Mouse (Mus musculus) ovary, postnatal 10 days (tissue): ENCODE measurements around the gene Krt28.
A peak's percentile ranks its signal among the peaks of the same experiment; 100 is the strongest.

ENCODE experiments used
- DNase-seq: peaks from one replicate; pipeline ENCODE4 v3.0.0; 2022; ENCODE audit warnings: low spot score

Krt28 gene

GRCm38 (mm10) chr11:99374803-99375202, at the start of gene Krt28:
Gene Krt28, minus strand, starts transcription at chr11:99374903.
- no peak for DNase-seq

GRCm38 (mm10) chr11:99422159-99422558, 47.5 kb upstream of the Krt28 start, which contains the start of gene Krt12:
Gene Krt12, minus strand, starts transcription at chr11:99422259.
- DNase-seq: no peak

- DNase-seq: no peak
These were observed 45.9 kb upstream of the Krt28 start for GRCm38 (mm10) chr11:99420586-99420985.

DNA sequence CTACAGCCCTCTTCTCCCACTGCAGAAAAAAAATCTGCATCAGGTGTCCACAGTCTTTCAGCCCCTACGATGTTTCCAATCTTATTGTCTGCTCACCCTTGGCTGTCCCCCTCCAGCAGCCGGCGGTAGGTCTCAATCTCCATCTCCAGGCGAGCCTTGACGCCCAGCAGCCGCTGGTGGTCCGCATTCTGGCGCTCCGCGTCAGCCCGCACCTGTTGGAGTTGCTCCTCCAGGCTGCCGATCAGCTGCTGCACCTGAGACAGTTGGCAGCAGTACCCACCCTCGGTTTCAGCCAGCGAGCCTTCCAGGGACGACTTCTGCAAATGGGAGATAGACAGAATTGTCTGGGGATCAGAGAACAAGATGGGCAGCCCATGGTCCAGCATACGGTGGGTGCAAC, 43.1 kb upstream of the Krt28 start:
- DNase-seq: no peak

DNA sequence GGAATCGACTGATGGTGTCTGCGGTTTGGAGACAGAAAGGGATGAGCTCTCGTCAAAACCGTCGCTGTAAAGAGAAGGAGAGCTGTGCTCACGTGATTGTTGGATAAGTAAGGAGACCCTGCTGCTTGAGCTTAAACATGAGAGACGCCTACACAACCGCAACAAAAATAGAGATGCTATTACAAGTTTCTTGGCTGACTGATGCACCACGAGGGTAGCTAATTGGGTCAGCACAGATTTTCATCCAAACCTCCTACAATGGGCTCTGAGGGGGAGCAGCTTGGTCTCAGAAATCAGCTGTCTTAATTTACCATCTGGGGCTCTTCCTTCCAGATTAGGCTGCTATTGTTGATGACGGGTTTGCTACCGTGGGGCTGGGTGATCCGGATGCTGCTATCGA, 42.2 kb upstream of the Krt28 start:
- no peak for DNase-seq

DNA sequence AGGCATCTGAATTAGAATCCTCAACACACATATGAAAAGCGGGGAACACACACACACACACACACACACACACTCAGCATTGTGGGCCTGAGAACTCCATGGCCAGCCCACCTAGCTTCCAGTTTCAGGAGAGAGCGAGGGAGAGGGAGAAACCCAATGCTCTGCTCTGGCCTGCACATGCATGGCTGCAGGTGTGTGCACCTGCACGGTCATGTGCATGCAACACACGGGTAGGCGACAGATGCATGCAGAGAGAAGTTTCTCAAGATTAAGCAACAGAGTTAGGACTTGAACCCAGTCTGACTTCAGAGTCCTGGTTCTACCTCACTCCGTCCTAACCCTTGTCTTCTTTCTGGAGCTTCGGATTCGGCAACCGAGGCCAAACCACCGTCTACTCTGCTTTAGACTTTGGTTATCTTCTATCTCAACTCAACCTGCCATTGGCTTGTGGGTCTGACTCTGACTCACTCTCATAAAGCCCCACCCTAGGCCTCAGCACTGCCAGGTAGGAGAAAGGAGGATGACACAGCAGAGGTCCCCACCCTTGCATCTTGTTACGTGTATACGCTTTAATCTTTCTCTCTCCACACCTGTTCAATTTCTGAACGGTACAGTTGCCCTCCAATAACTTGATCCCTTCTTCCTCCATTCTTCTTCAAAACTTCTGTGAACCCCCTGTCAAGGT, 39.9 kb upstream of the Krt28 start:
- no peak for DNase-seq

- DNase-seq: no peak
These were observed 38.5 kb upstream of the Krt28 start for GRCm38 (mm10) chr11:99413247-99413646.

- no peak for DNase-seq
These were observed 31.5 kb upstream of the Krt28 start for GRCm38 (mm10) chr11:99406186-99406585.

GRCm38 (mm10) chr11:99399956-99400549, 25.4 kb upstream of the Krt28 start:
- DNase-seq: no peak

- DNase-seq: no peak
These were observed 24.1 kb upstream of the Krt28 start for GRCm38 (mm10) chr11:99398832-99399231.

DNA sequence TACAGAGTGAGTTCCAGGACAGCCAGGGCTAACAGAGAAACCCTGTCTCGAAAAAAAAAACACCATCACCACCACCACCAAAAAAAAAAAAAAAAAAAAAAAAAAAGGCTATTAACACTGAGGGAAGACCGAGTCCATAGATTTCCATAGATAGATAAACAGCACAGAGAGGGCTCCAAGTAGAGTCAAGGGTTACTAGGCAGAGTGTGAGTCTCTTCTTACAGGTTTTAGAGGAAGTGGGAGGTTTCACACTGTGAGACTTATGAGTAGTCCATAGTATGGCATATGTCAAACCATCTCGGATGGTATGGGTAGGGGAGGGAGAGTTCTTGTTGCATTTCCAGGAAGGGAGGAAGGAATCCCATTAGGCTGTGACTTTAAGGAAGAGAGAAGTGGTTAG, 23.4 kb upstream of the Krt28 start:
- no peak for DNase-seq

DNA sequence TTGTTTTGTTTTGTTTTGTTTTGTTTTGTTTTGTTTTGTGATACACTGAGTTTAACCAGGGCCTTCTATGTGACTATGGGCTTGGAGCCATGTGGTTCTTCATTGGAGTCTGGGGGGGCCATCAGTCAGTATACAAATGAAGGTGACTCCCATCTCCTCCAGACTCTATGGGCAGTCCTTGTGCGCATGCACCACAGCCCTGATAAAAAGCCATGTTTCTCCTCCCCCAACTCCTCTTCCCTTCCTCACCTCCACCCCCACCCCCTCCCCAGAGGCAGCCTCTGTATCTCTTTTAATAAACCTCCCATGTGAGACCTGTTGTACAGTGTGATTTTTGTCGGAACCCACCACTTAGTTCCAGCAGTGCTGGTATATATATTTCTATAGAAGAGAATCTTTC, 22.0 kb upstream of the Krt28 start:
- DNase-seq: no peak

GRCm38 (mm10) chr11:99396034-99396433, 21.3 kb upstream of the Krt28 start:
- DNase-seq: no peak

- DNase-seq: no peak
These were observed 17.8 kb upstream of the Krt28 start for GRCm38 (mm10) chr11:99392492-99392891.

- DNase-seq: no peak
These were observed 16.7 kb upstream of the Krt28 start for GRCm38 (mm10) chr11:99391375-99391774.

DNA sequence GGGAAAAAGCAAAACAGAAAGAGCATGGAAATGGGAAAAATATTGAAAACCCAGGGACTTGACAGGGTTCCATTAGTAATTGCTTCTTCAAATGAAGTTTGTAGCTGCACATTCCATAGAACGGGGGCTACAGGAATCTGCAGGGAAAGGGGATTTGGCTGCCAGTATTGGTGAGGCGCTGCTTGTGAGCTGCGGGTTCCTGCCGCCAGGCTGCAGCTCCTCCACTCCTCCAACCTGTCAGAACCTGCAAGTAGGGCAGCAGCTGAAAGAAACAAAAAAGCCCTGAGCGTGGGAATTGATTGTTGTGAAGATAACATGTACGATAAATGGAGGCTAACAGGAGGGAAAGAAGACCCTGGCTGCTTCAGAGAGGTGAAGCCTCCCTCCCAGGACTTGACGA, 16.2 kb upstream of the Krt28 start:
- no peak for DNase-seq

GRCm38 (mm10) chr11:99389264-99389663, 14.6 kb upstream of the Krt28 start, which contains the start of gene Krt10:
Gene Krt10, minus strand, starts transcription at chr11:99389364.
- DNase-seq: no peak

- no peak for DNase-seq
These were observed 14.0 kb upstream of the Krt28 start for GRCm38 (mm10) chr11:99388661-99389060.

DNA sequence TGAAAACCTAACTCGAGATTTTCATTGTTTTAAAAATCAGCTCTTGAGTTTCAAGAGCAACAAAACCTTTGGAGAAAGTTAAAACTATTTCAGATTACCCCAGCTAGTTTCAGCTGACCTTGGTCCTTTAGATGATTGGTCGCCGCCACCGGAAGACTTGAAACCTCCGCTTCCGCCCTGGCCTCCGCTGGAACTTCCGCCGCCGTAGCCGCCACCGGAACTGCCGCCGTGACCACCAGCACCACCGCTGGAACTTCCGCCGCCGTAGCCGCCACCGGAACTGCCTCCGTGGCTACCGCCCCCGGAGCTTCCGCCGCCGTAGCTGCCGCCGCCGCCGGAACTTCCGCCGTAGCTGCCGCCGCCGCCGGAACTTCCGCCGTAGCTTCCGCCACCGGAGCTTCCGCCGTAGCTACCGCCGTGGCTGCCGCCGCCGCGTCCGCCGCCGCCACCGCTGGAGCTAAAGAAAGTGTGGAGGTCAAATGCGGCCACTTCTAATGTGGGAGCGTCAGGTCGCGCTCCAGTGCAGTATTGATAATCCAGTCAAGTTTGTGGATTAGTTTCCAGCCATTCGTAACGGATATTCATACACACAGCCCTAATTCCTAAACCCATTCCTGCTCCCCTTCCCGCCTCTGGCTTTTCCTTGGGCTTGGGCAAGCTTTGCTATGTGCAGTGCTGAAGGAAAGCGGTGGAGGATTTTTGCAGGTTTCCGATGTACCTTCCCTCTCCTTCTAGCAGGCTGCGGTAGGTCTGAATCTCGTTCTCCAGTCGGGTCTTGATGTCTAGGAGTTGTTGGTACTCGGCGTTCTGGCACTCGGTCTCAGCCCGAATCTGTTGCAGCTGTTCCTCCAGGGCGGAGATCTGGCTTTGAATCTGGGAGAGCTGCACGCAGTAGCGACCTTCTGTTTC, 11.4 kb upstream of the Krt28 start:
- DNase-seq: peak; percentile 65

- DNase-seq: peak; percentile 40
These were observed 4.9 kb upstream of the Krt28 start for GRCm38 (mm10) chr11:99379568-99379967.

DNA sequence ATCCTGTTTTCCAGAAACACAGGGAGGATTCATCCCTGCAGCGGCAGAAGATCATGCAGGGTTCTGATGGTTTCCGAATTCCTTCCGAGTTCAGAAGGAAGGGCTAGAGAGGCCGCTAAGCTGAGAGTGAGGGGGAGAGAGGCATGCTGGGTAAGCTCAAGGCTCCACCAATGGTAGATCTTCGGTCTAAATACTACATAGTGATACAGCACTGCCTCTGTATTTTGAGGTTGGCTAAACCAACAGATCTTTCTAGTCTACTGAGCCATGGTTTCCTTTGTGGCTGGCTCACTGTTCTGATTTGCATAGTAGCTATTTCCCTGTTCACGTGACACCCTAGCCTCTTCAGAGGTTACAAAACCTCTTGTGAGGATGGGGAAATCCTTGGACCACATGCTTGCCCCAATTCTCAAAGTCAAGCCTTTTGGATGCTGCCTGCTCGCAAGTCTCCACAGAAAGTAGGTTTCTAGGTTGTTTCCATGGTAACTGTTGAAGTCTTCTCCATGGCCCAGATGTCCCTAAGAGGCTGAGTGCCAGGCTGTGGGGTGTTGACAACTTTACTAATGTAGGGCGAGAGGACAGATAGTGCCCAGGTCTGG, 4.8 kb downstream of the Krt28 start:
- no peak for DNase-seq

DNA sequence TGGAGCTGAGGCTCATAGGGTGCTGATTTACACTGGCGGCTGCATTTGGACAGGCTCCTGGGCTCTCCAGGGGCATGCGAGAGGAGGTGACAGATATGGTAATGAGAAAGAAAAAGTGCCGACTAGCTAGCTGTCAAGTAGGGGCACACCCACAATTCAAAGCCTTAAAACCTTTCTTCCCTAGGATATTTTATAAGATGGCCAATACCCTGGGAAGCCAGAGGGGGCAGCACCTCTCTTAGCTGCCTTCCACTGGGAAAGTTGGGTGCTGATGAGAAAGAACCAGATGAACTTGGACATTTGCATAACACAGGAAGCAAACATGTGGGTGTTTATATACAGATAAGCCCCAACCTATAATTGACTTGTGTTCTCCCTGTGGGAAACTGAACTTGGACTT, 5.5 kb downstream of the Krt28 start:
- DNase-seq: no peak
